Comparison of ENCODE assay signal across 7 mouse cellular contexts in genomic region chr10:81192968-81193501, GRCm38 (mm10). TPM values are rescaled to one million over a fixed set of nuclear protein-coding genes. Genes with fewer than 3 reads are reported as not detected.
DNase-seq lines count a peak whose midpoint lies in the region; ATAC-seq lines count a peak whose summit lies in the region.

No protein-coding gene starts in this region.

- peak overlapping the region; percentile 93 for H3K27ac ChIP-seq in hindbrain, embryonic 10.5 days
- peak overlapping the region; percentile 62 for H3K27ac ChIP-seq in liver, embryonic 13.5 days

- peak overlapping the region; percentile 90 for H3K4me2 ChIP-seq in liver, embryonic 13.5 days

- no peaks in the 10 kb centered on the region for H3K9me3 ChIP-seq in hindbrain, embryonic 10.5 days
- no peaks in the 10 kb centered on the region for H3K9me3 ChIP-seq in liver, embryonic 13.5 days (replicated peaks)

- H3K36me3 ChIP-seq in hindbrain, embryonic 10.5 days, result peaks cover 32% of the 10 kb centered on the region
- peaks cover 24% of the 10 kb centered on the region for H3K36me3 ChIP-seq in liver, embryonic 13.5 days

- H3K9ac ChIP-seq in liver, embryonic 13.5 days, result peak overlapping the region; percentile 83

- 8% methylated on average over 19 of the region's 19 CpGs for WGBS in hindbrain, embryonic 10.5 days
- 8% methylated on average over 19 of the region's 19 CpGs for WGBS in liver, embryonic 13.5 days (ENCODE audit: insufficient replicate concordance)

- ATAC-seq in liver, embryonic 13.5 days (ENCODE audit: low read depth), result peak; percentile 26

- DNase-seq in right cerebral cortex, adult 2 months (ENCODE audit: low spot score in 2 of 2), result peak; percentile 50 to 57
- no peak for DNase-seq in right cerebral cortex, postnatal 10 days (ENCODE audit: low spot score in 2 of 2)
- peak; percentile 53 for DNase-seq in embryo, embryonic 10.5 days (ENCODE audit: low spot score)
- DNase-seq in hindbrain, embryonic 10.5 days (ENCODE audit: low spot score), result no peak
- no peak for DNase-seq in liver, embryonic 13.5 days
- peak; percentile 85 for DNase-seq in skeletal muscle tissue, adult 2 months (ENCODE audit: low read depth, low spot score)
- no peak for DNase-seq in right cerebral cortex, postnatal 36 days (ENCODE audit: low spot score in 2 of 2)

- H3K4me3 ChIP-seq in hindbrain, embryonic 10.5 days, result peak overlapping the region; percentile 74
- peak overlapping the region; percentile 69 for H3K4me3 ChIP-seq in liver, embryonic 13.5 days (replicated peaks)

- peaks cover 42% of the 10 kb centered on the region for H3K4me1 ChIP-seq in hindbrain, embryonic 10.5 days (replicated peaks)
- H3K4me1 ChIP-seq in liver, embryonic 13.5 days (replicated peaks), result peaks cover 57% of the 10 kb centered on the region

- H3K27me3 ChIP-seq in hindbrain, embryonic 10.5 days (ENCODE audit: insufficient read depth, poor library complexity, severe bottlenecking), result peaks cover 48% of the 10 kb centered on the region
- H3K27me3 ChIP-seq in liver, embryonic 13.5 days, result peaks cover 54% of the 10 kb centered on the region

RNA-seq across cellular contexts. Expression of gene Nmrk2, which starts 8.8 kb away (rescaled TPM):
- polyA plus RNA-seq in hindbrain, embryonic 10.5 days (2016; fragmentation: Nextera tagmentation; extraction: Ambion mirVana), result not detected in 2 replicates
- polyA plus RNA-seq in liver, embryonic 13.5 days (2015; fragmentation: Nextera tagmentation; extraction: Ambion mirVana), result not detected in 2 replicates

RNA-seq across cellular contexts. Expression of gene 4930442H23Rik, which starts 9.4 kb away (rescaled TPM):
- not detected in 2 replicates for polyA plus RNA-seq in hindbrain, embryonic 10.5 days (2016; fragmentation: Nextera tagmentation; extraction: Ambion mirVana)
- 0.08 TPM in 1 of 2 replicates, not detected in the other for polyA plus RNA-seq in liver, embryonic 13.5 days (2015; fragmentation: Nextera tagmentation; extraction: Ambion mirVana)

RNA-seq across cellular contexts. Expression of gene Dapk3, which starts 10.2 kb away (rescaled TPM):
- 58.3 and 75.6 TPM in 2 replicates for polyA plus RNA-seq in hindbrain, embryonic 10.5 days (2016; fragmentation: Nextera tagmentation; extraction: Ambion mirVana)
- polyA plus RNA-seq in liver, embryonic 13.5 days (2015; fragmentation: Nextera tagmentation; extraction: Ambion mirVana), result 19.3 and 20.9 TPM in 2 replicates

RNA-seq across cellular contexts. Expression of gene Eef2, which starts 16.6 kb away (rescaled TPM):
- polyA plus RNA-seq in hindbrain, embryonic 10.5 days (2016; fragmentation: Nextera tagmentation; extraction: Ambion mirVana), result 495 and 570 TPM in 2 replicates
- 369 and 384 TPM in 2 replicates for polyA plus RNA-seq in liver, embryonic 13.5 days (2015; fragmentation: Nextera tagmentation; extraction: Ambion mirVana)

RNA-seq across cellular contexts. Expression of gene Pias4, which starts 25.3 kb away (rescaled TPM):
- polyA plus RNA-seq in hindbrain, embryonic 10.5 days (2016; fragmentation: Nextera tagmentation; extraction: Ambion mirVana), result 64.1 and 72.2 TPM in 2 replicates
- 23.5 and 23.8 TPM in 2 replicates for polyA plus RNA-seq in liver, embryonic 13.5 days (2015; fragmentation: Nextera tagmentation; extraction: Ambion mirVana)

Comparison
In these comparisons a context has a peak if more than half of its experiments do, and no peak if none do; other contexts are left out.
1. DNase-seq: peak in right cerebral cortex, adult 2 months (2 of 2), embryo, embryonic 10.5 days (single experiment) and skeletal muscle tissue, adult 2 months (single experiment); none in right cerebral cortex, postnatal 10 days (0 of 2), hindbrain, embryonic 10.5 days (single experiment), liver, embryonic 13.5 days (single experiment) and right cerebral cortex, postnatal 36 days (0 of 2).